ENCODE assay signal across 8 mouse cellular contexts in genomic region chr4:120950763-120951427, GRCm38 (mm10). TPM values are rescaled to one million over a fixed set of nuclear protein-coding genes. Genes with fewer than 3 reads are reported as not detected.
DNase-seq lines count a peak whose midpoint lies in the region; ATAC-seq lines count a peak whose summit lies in the region.

No protein-coding gene starts in this region.

- DNase-seq in embryo, embryonic 10 days (ENCODE audit: low spot score), result peak; percentile 18
- no peak for DNase-seq in embryo, embryonic 9.5 days (ENCODE audit: extremely low spot score)
- DNase-seq in thymus, postnatal 4 days, result peak; percentile 16
- no peak for DNase-seq in thymus, postnatal 36 days
- DNase-seq in kidney, postnatal 14 days, result peak; percentile 4
- DNase-seq in left cerebral cortex, postnatal 36 days (ENCODE audit: low spot score in 2 of 2), result no peak
- DNase-seq in layer of hippocampus, postnatal 36 days, result no peak

- peak overlapping the region; percentile 68 for H3K4me3 ChIP-seq in neural tube, embryonic 15.5 days (replicated peaks)

- no peaks in the 10 kb centered on the region for H3K27me3 ChIP-seq in neural tube, embryonic 15.5 days (replicated peaks)

- peak overlapping the region; percentile 86 for H3K27ac ChIP-seq in neural tube, embryonic 15.5 days (replicated peaks)

- WGBS in neural tube, embryonic 15.5 days, result 5% methylated on average over 20 of the region's 20 CpGs

- intact Hi-C loops in left cerebral cortex, postnatal 36 days (cut with DNase I), result no loop called here

- peaks cover 9% of the 10 kb centered on the region; the same call in 1 of the 2 replicates for H3K36me3 ChIP-seq in neural tube, embryonic 15.5 days

- H3K4me2 ChIP-seq in neural tube, embryonic 15.5 days, result peak overlapping the region; percentile 75

- H3K4me1 ChIP-seq in neural tube, embryonic 15.5 days, result peaks cover 11% of the 10 kb centered on the region

- H3K9me3 ChIP-seq in neural tube, embryonic 15.5 days (replicated peaks), result no peaks in the 10 kb centered on the region

- 0 out of 2 replicates have a peak, but pooled peaks have one; percentile 14 for ATAC-seq in neural tube, embryonic 15.5 days (ENCODE audit: low FRiP score)

- H3K9ac ChIP-seq in neural tube, embryonic 15.5 days (replicated peaks), result peak overlapping the region; percentile 67

RNA-seq across cellular contexts. Expression of gene Zfp69, which starts 0.6 kb away (rescaled TPM):
- polyA plus RNA-seq in neural tube, embryonic 15.5 days (2015; fragmentation: Nextera tagmentation; extraction: Ambion mirVana), result 6.5 and 6.8 TPM in 2 replicates
- 1 to 10 TPM; 1.3 to 2.1 TPM for total RNA-seq in left cerebral cortex, postnatal 36 days (2021)
- 1 to 10 TPM; 1.3 to 1.8 TPM for total RNA-seq in layer of hippocampus, postnatal 36 days (2021)

RNA-seq across cellular contexts. Expression of gene Exo5, which starts 26.1 kb away (rescaled TPM):
- 27.3 and 29.8 TPM in 2 replicates for polyA plus RNA-seq in neural tube, embryonic 15.5 days (2015; fragmentation: Nextera tagmentation; extraction: Ambion mirVana)
- 10 to 100 TPM in 1 of 2 experiments, 1 to 10 TPM in 1; 8.9 to 11.7 TPM for total RNA-seq in left cerebral cortex, postnatal 36 days (2021)
- 10 to 100 TPM; 11.6 to 13.0 TPM for total RNA-seq in layer of hippocampus, postnatal 36 days (2021)

Comparison
In these comparisons a context has a peak if more than half of its experiments do, and no peak if none do; other contexts are left out.
1. DNase-seq: peak in embryo, embryonic 10 days (single experiment), thymus, postnatal 4 days (single experiment) and kidney, postnatal 14 days (single experiment); none in embryo, embryonic 9.5 days (single experiment), thymus, postnatal 36 days (0 of 2), left cerebral cortex, postnatal 36 days (0 of 2) and layer of hippocampus, postnatal 36 days (0 of 2).